Mouse (Mus musculus) lung, postnatal 0 days (tissue): Measurements from ENCODE around the gene Tenm3. TPM values are rescaled to one million over a fixed set of nuclear protein-coding genes. Genes with fewer than 3 reads are reported as not detected.

ENCODE experiments used
- ATAC-seq: fragments of 200-750 bp; cut with Nextera tagmentation; 2 replicates; pipeline ENCODE4 v1.8.0; 2017; ENCODE audit warnings: moderate library complexity
- DNase-seq: peaks from one replicate; pipeline ENCODE4 v3.0.0-alpha.2; 2016; ENCODE audit warnings: low spot score
- H3K27ac ChIP-seq: fragments of 300-500 bp; sonication (generic); 2 replicates; pipeline ENCODE4 v1.5.1; 2014; ENCODE audit warnings: antibody characterized with exemption, mild to moderate bottlenecking, low read length, mixed read lengths
- H3K27me3 ChIP-seq: fragments of 300-500 bp; sonication (generic); replicated peaks from 2 replicates; pipeline ENCODE4 v1.6.1; 2014; ENCODE audit warnings: low read length, mixed read lengths; ENCODE audit not compliant: insufficient read depth
- H3K36me3 ChIP-seq: fragments of 300-500 bp; sonication (generic); 2 replicates; pipeline ENCODE4 v1.6.1; 2014; ENCODE audit warnings: low read length, mixed read lengths; ENCODE audit not compliant: insufficient read depth
- H3K4me1 ChIP-seq: fragments of 300-500 bp; sonication (generic); 2 replicates; pipeline ENCODE4 v1.6.1; 2014; ENCODE audit warnings: antibody characterized with exemption, low read depth, low read length, mixed read lengths; ENCODE audit not compliant: insufficient read depth
- H3K4me2 ChIP-seq: fragments of 300-500 bp; sonication (generic); replicated peaks from 2 replicates; pipeline ENCODE4 v1.6.1; 2014; ENCODE audit warnings: low read depth, mild to moderate bottlenecking, low read length, moderate library complexity, mixed read lengths
- H3K4me3 ChIP-seq: fragments of 300-500 bp; sonication (generic); 2 replicates; pipeline ENCODE4 v1.5.1; 2014; ENCODE audit warnings: low read depth, low read length
- H3K9ac ChIP-seq: fragments of 300-500 bp; sonication (generic); replicated peaks from 2 replicates; pipeline ENCODE4 v1.6.1; 2014; ENCODE audit warnings: low read depth, mild to moderate bottlenecking
- H3K9me3 ChIP-seq: fragments of 300-500 bp; sonication (generic); 2 replicates; pipeline ENCODE4 v1.6.1; 2016; ENCODE audit warnings: low read length, mixed read lengths
- CTCF ChIP-seq: IDR thresholded peaks from 2 replicates; pipeline ENCODE4 v1.5.1; 2016; ENCODE audit warnings: antibody characterized with exemption, mild to moderate bottlenecking
- EP300 ChIP-seq: IDR thresholded peaks from 2 replicates; pipeline ENCODE4 v1.6.1; 2016; ENCODE audit warnings: antibody characterized with exemption, mild to moderate bottlenecking, control low read depth
- WGBS: fragments of 180-500 bp; shearing (Covaris S2); extraction: QIAGEN DNeasy Blood & Tissue Kit; methylation state at CpG from one replicate; pipeline ENCODE4 v1.1.7; 2014; 5-methylcytosine and 5-hydroxymethylcytosine counted together
- polyA plus RNA-seq: library from polyadenylated mRNA; unstranded; fragments of >200 nt; fragmentation: Nextera tagmentation; extraction: Ambion mirVana; gene quantifications from 2 replicates; pipeline ENCODE4 v1.2.1, GENCODE M21; 2015

Tenm3 gene
- polyA plus RNA-seq, 1 experiment from 2014 or later, result 0.78 TPM

DNA sequence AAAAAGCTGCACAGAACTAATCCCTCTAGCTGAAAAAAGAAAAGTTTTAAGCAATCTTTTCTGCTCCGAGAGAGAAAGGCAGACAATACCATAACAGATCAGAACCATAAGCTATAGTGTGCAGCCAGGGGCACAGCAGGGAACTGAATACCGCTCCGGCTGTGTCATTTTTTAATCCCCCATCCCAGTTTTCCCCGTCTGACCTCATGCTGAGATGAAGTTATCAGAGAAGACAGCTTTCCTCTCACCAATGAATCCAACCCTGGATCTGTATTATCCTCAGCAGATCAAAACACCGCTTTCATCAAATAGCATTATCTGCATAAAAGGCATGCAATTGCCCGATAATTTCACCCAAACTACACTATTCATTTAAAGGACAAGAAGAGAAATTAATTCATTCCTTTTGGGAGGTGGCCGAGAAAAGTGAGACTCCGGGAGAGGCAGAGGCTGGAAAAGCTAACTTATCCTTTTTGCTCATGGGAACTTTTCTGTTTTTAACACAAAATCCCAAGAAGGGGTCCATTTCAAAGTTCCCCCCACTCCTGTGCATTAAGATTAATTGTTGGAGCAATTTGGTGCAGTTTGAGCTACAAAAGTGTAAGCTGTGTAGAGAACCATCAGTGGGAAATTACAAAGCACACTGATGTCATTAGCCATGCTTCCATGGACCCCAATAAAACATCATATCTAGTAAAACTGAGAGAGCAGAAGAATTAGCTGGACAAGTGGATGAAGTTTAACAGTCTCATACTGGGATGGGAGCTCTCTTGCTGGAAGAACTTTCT lies 6.7 kb upstream of the Tenm3 start:
- no peak for DNase-seq
- H3K36me3 ChIP-seq, result no peaks in the 10 kb centered on the region

DNA sequence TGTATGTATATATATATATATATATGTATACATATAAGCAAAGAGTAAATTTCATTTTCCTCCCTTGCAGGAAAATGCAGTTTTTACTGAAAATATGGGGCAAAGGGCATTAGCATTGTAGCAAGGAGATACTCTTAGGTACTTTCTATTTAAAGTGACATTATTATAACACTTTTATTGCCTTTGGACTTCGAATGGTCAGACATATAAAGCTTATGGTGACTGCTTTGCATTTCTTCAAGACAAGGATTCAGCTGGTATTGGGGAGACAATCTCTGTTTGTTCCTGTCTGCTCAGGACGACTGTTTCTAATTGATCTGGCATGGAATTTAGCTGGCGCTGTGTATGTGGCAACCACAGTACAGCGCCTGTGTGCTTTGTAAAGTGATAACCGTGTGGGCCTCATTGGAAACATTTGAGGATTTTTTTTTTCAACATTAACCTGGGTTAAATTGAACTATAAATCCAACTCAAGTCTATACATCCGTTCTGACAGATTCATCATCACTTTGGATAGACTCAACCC lies 5.4 kb upstream of the Tenm3 start:
- Histone ChIP-seq H3K9me3 (no peaks in the 10 kb centered on the region), H3K9ac (no peak overlapping the region), H3K4me2 (no peak overlapping the region), H3K36me3 (no peaks in the 10 kb centered on the region), H3K27me3 (peaks cover 14% of the 10 kb centered on the region), H3K4me3 (no peak overlapping the region), H3K4me1 (no peaks in the 10 kb centered on the region), H3K27ac (no peak overlapping the region)
- DNase-seq, result no peak
- no peak for ATAC-seq
- 69% methylated on average over 6 of the region's 6 CpGs for WGBS
- no peak for TF ChIP-seq CTCF
- TF ChIP-seq EP300, result no peak

More for the DNA sequence above, 6.7 kb upstream of the Tenm3 start:
- TF ChIP-seq CTCF, result no peak
- TF ChIP-seq EP300, result no peak
- H3K27ac ChIP-seq, result no peak overlapping the region
- no peaks in the 10 kb centered on the region for H3K9me3 ChIP-seq
- H3K4me1 ChIP-seq, result no peaks in the 10 kb centered on the region
- no peak overlapping the region for H3K9ac ChIP-seq
- no peak overlapping the region for H3K4me3 ChIP-seq
- no peak overlapping the region for H3K4me2 ChIP-seq
- WGBS, result 70% methylated on average over 8 of the region's 8 CpGs
- ATAC-seq, result no peak
- H3K27me3 ChIP-seq, result peaks cover 2% of the 10 kb centered on the region; the same call in 1 of the 2 replicates

DNA sequence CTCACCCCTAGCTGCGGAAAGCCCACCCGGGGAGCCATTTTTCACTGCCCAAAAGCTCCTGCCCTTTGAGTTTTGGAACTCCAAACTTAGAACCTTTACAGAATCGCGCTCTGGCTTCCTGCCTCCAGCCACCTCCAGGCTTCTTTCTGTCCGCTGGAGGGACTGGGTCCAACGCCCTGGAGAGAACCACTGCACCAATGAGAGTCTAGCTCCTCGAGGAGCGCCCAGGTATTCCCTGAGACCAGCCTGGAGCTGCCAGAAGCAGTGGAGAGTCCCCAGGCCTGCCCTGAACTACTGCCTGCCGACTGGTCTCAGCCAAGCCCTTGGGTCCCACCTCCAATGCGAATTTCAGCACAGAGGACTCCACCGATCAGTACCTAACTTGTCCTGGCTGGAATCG lies 1.2 kb upstream of the Tenm3 start:
- DNase-seq (no peak), ATAC-seq (no peak)
- no peak for TF ChIP-seq EP300
- no peak for TF ChIP-seq CTCF

DNA sequence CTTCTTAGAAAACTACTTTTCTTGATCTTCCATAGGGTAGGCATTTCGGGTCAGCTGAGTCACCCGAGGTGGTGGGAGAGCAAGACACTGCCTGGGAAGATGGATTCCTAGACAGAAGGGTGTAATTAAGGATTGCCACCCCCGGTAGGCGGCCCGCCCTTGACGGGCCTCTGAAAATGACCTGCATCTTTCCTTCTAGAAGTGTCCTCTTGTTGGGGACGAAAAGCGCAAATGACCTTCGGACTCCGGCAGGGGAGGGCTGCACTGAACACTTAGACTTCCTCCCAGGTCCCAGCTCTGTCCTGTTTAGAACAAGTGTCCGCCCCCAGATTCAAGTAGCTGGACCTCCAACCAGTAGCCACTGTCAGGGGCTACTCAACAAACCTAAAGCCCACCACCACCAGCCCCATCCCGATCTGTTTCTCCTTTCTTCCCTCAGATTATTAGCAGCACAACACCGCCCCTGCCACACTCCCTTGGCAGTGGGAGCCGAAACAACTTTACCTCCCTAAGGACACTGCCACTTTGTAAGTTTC lies 687 bp upstream of the Tenm3 start:
- no peak overlapping the region for H3K9ac ChIP-seq
- no peak for ATAC-seq

More for the DNA sequence above, 1.2 kb upstream of the Tenm3 start:
- peak overlapping the region; percentile 81; the same call in 1 of the 2 replicates for H3K4me2 ChIP-seq
- H3K4me1 ChIP-seq, result 0 out of 2 replicates have a peak, but pooled peaks cover 3% of the 10 kb centered on the region
- no peaks in the 10 kb centered on the region for H3K9me3 ChIP-seq
- peaks cover 33% of the 10 kb centered on the region for H3K27me3 ChIP-seq
- 9% methylated on average over 12 of the region's 12 CpGs for WGBS
- H3K27ac ChIP-seq, result no peak overlapping the region
- H3K9ac ChIP-seq, result no peak overlapping the region
- no peaks in the 10 kb centered on the region for H3K36me3 ChIP-seq
- H3K4me3 ChIP-seq, result no peak overlapping the region

DNA sequence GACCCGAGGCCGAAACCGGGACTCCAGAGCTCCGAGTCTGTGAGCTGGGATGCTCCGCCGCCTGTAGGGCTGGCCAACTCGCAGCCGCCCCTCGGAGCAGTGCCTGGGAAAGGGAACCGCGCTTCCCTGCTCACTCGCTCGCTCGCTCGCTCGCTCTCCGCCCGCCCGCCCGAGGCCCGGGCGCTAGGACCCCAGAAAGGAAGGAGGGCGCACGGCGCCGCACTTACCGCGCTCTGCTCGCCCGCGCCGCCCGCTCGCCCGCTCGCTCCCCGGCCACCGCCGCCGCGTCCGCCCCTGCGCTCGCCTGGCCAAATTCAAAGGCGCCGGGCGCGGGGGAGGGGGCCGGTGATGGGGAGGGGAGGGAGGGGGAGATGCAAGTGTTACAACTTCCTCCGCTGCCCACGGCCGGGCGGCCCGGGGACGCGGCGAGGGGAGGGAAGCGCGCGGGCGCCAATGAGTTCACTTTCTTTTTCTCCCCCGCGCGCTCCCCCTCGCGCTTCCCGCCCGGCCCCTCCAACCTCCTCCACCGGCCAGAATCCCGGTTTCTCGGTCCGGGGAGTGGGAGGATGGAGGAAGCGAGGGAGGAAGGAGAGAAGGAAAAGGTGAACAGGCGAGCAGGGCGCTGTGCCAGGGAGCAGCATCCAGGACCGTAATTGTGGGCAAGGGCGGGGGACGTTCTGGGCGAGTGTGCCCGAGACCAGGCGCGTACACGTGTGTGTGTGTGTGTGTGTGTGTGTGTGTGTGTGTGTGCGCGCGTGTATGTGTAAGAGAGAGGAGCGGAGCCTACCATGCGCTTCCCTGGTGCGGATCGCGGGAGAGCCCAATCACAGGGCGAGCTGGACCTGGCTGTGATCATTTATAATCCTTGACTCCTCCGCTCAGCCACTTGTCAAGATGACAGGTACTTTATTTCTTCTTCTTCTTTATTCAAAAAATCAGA lies 490 bp downstream of the Tenm3 start:
- peak; percentile 24 for DNase-seq
- ATAC-seq, result peak; percentile 65
- Histone ChIP-seq H3K9ac (0 out of 2 replicates have a peak overlapping the region, but pooled peaks have one; percentile 12), H3K4me3 (peak overlapping the region; percentile 71), H3K27me3 (peaks cover 33% of the 10 kb centered on the region), H3K4me2 (peak overlapping the region; percentile 81), H3K27ac (no peak overlapping the region), H3K9me3 (no peaks in the 10 kb centered on the region), H3K36me3 (no peaks in the 10 kb centered on the region), H3K4me1 (0 out of 2 replicates have a peak, but pooled peaks cover 3% of the 10 kb centered on the region)
- under 1% methylated on average over 29 of the region's 93 CpGs for WGBS
- no peak for TF ChIP-seq CTCF
- no peak for TF ChIP-seq EP300

More for the DNA sequence above, 687 bp upstream of the Tenm3 start:
- Histone ChIP-seq H3K4me1 (0 out of 2 replicates have a peak, but pooled peaks cover 3% of the 10 kb centered on the region), H3K36me3 (no peaks in the 10 kb centered on the region), H3K27ac (no peak overlapping the region), H3K4me3 (peak overlapping the region; percentile 71; the same call in 1 of the 2 replicates), H3K4me2 (peak overlapping the region; percentile 81), H3K27me3 (peaks cover 33% of the 10 kb centered on the region), H3K9me3 (no peaks in the 10 kb centered on the region)
- no peak for TF ChIP-seq CTCF
- no peak for TF ChIP-seq EP300
- DNase-seq, result peak; percentile 14
- under 1% methylated on average over 14 of the region's 14 CpGs for WGBS
